Mouse (Mus musculus) liver, embryonic 16.5 days (tissue): ENCODE data around the gene Slc35b2. TPM values are rescaled to one million over a fixed set of nuclear protein-coding genes. Genes with fewer than 3 reads are reported as not detected.

ENCODE experiments used
- ATAC-seq: fragments of 200-750 bp; cut with Nextera tagmentation; 2 replicates; pipeline ENCODE4 v1.8.0; 2017; ENCODE audit warnings: low read depth, mild to moderate bottlenecking, moderate number of reproducible peaks, moderate library complexity
- H3K27ac ChIP-seq: fragments of 300-500 bp; sonication (generic); 2 replicates; pipeline ENCODE4 v1.5.1; 2014; ENCODE audit warnings: mild to moderate bottlenecking, low read length
- H3K27me3 ChIP-seq: fragments of 300-500 bp; sonication (generic); 2 replicates; pipeline ENCODE4 v1.6.1; 2014; ENCODE audit warnings: low read depth, low read length, mixed read lengths; ENCODE audit not compliant: control insufficient read depth, insufficient read depth
- H3K36me3 ChIP-seq: fragments of 300-500 bp; sonication (generic); 2 replicates; pipeline ENCODE4 v1.6.1; 2014; ENCODE audit warnings: mild to moderate bottlenecking; ENCODE audit not compliant: control insufficient read depth, insufficient read depth
- H3K4me1 ChIP-seq: fragments of 300-500 bp; sonication (generic); 2 replicates; pipeline ENCODE4 v1.6.1; 2014; ENCODE audit warnings: low read depth, low read length, mixed read lengths; ENCODE audit not compliant: control insufficient read depth
- H3K4me2 ChIP-seq: fragments of 300-500 bp; sonication (generic); 2 replicates; pipeline ENCODE4 v1.6.1; 2014; ENCODE audit warnings: low read depth, low read length, mixed read lengths
- H3K4me3 ChIP-seq: fragments of 300-500 bp; sonication (generic); 2 replicates; pipeline ENCODE4 v1.5.1; 2014; ENCODE audit warnings: low read depth, mild to moderate bottlenecking, low read length
- H3K9ac ChIP-seq: fragments of 300-500 bp; sonication (generic); 2 replicates; pipeline ENCODE4 v1.6.1; 2014; ENCODE audit warnings: low read depth, low read length
- H3K9me3 ChIP-seq: fragments of 300-500 bp; sonication (generic); replicated peaks from 2 replicates; pipeline ENCODE4 v1.6.1; 2016; ENCODE audit warnings: low read length; ENCODE audit not compliant: control insufficient read depth
- WGBS: fragments of 180-500 bp; shearing (Covaris S2); extraction: QIAGEN DNeasy Blood & Tissue Kit; methylation state at CpG from one replicate; pipeline ENCODE4 v1.1.7; 2014; ENCODE audit not compliant: insufficient replicate concordance; 5-methylcytosine and 5-hydroxymethylcytosine counted together
- polyA plus RNA-seq: library from polyadenylated mRNA; unstranded; fragments of >200 nt; fragmentation: Nextera tagmentation; extraction: Ambion mirVana; gene quantifications from 2 replicates; pipeline ENCODE4 v1.2.1, GENCODE M21; 2015

The Slc35b2 gene
- polyA plus RNA-seq, 1 experiment from 2014 or later = 46.5 TPM

- no peak for ATAC-seq
- Histone ChIP-seq H3K27me3 (peaks cover 6% of the 10 kb centered on the region), H3K27ac (no peak within 1 kb of the TSS), H3K9ac (no peak within 1 kb of the TSS), H3K4me2 (no peak within 1 kb of the TSS), H3K4me3 (no peak within 1 kb of the TSS), H3K36me3 (no peaks in the 10 kb centered on the region), H3K9me3 (no peaks in the 10 kb centered on the region), H3K4me1 (no peaks in the 10 kb centered on the region)
- WGBS = 2% methylated on average over 21 of the region's 21 CpGs
These were observed 40.4 kb upstream of the Slc35b2 start, which contains the start of gene Tcte1 for GRCm38 (mm10) chr17:45523263-45523662. Gene Tcte1, plus strand, starts transcription at chr17:45523434.

GRCm38 (mm10) chr17:45524961-45525360, 38.7 kb upstream of the Slc35b2 start:
- Histone ChIP-seq H3K4me2 (no peak overlapping the region), H3K27me3 (peaks cover 13% of the 10 kb centered on the region), H3K27ac (no peak overlapping the region), H3K4me3 (no peak overlapping the region), H3K9me3 (no peaks in the 10 kb centered on the region), H3K9ac (no peak overlapping the region), H3K36me3 (no peaks in the 10 kb centered on the region), H3K4me1 (no peaks in the 10 kb centered on the region)
- no peak for ATAC-seq
- WGBS = 42% methylated on average over 4 of the region's 4 CpGs

- no peaks in the 10 kb centered on the region for H3K4me1 ChIP-seq
- WGBS = 28% methylated on average over 5 of the region's 5 CpGs
- no peaks in the 10 kb centered on the region for H3K9me3 ChIP-seq
- no peak for ATAC-seq
- H3K9ac ChIP-seq = no peak overlapping the region
- H3K4me2 ChIP-seq = no peak overlapping the region
- no peaks in the 10 kb centered on the region for H3K36me3 ChIP-seq
- no peak overlapping the region for H3K27ac ChIP-seq
- no peak overlapping the region for H3K4me3 ChIP-seq
- peaks cover 22% of the 10 kb centered on the region for H3K27me3 ChIP-seq
These were observed 37.1 kb upstream of the Slc35b2 start for GRCm38 (mm10) chr17:45526571-45526970.

GRCm38 (mm10) chr17:45530346-45530782, 33.3 kb upstream of the Slc35b2 start:
- Histone ChIP-seq H3K4me2 (no peak overlapping the region), H3K36me3 (no peaks in the 10 kb centered on the region), H3K9ac (no peak overlapping the region), H3K27ac (no peak overlapping the region), H3K4me3 (no peak overlapping the region), H3K27me3 (peaks cover 36% of the 10 kb centered on the region), H3K4me1 (no peaks in the 10 kb centered on the region), H3K9me3 (no peaks in the 10 kb centered on the region)
- no peak for ATAC-seq
- WGBS = 34% methylated on average over 13 of the region's 13 CpGs

GRCm38 (mm10) chr17:45532896-45533295, 30.8 kb upstream of the Slc35b2 start:
- 38% methylated on average over 15 of the region's 15 CpGs for WGBS
- H3K4me2 ChIP-seq = no peak overlapping the region
- no peak overlapping the region for H3K9ac ChIP-seq
- H3K36me3 ChIP-seq = no peaks in the 10 kb centered on the region
- H3K4me3 ChIP-seq = no peak overlapping the region
- no peaks in the 10 kb centered on the region for H3K4me1 ChIP-seq
- H3K27me3 ChIP-seq = peaks cover 49% of the 10 kb centered on the region
- no peak for ATAC-seq
- H3K9me3 ChIP-seq = no peaks in the 10 kb centered on the region
- no peak overlapping the region for H3K27ac ChIP-seq

- Histone ChIP-seq H3K27ac (no peak overlapping the region), H3K4me2 (no peak overlapping the region), H3K9ac (no peak overlapping the region), H3K27me3 (peaks cover 45% of the 10 kb centered on the region), H3K4me1 (no peaks in the 10 kb centered on the region), H3K36me3 (no peaks in the 10 kb centered on the region), H3K9me3 (no peaks in the 10 kb centered on the region), H3K4me3 (no peak overlapping the region)
- 14% methylated on average over 5 of the region's 5 CpGs for WGBS
- no peak for ATAC-seq
These were observed 27.4 kb upstream of the Slc35b2 start for GRCm38 (mm10) chr17:45536264-45536663.

GRCm38 (mm10) chr17:45538394-45538793, 25.3 kb upstream of the Slc35b2 start:
- no peak overlapping the region for H3K27ac ChIP-seq
- H3K4me3 ChIP-seq = no peak overlapping the region
- H3K36me3 ChIP-seq = no peaks in the 10 kb centered on the region
- H3K4me2 ChIP-seq = no peak overlapping the region
- H3K4me1 ChIP-seq = no peaks in the 10 kb centered on the region
- no peak for ATAC-seq
- WGBS = 42% methylated on average over 4 of the region's 4 CpGs
- H3K9ac ChIP-seq = no peak overlapping the region
- H3K27me3 ChIP-seq = peaks cover 55% of the 10 kb centered on the region
- no peaks in the 10 kb centered on the region for H3K9me3 ChIP-seq

GRCm38 (mm10) chr17:45539664-45540063, 24.0 kb upstream of the Slc35b2 start:
- WGBS = 67% methylated on average over 21 of the region's 21 CpGs
- H3K4me3 ChIP-seq = no peak overlapping the region
- ATAC-seq = no peak

GRCm38 (mm10) chr17:45542129-45542528, 21.5 kb upstream of the Slc35b2 start:
- no peak overlapping the region for H3K4me2 ChIP-seq
- no peaks in the 10 kb centered on the region for H3K4me1 ChIP-seq
- H3K9me3 ChIP-seq = no peaks in the 10 kb centered on the region
- no peak overlapping the region for H3K4me3 ChIP-seq
- no peaks in the 10 kb centered on the region for H3K36me3 ChIP-seq
- peaks cover 65% of the 10 kb centered on the region for H3K27me3 ChIP-seq
- 18% methylated on average over 6 of the region's 6 CpGs for WGBS
- H3K9ac ChIP-seq = no peak overlapping the region
- ATAC-seq = no peak
- no peak overlapping the region for H3K27ac ChIP-seq

More at GRCm38 (mm10) chr17:45539664-45540063, 24.0 kb upstream of the Slc35b2 start:
- H3K27me3 ChIP-seq = peaks cover 59% of the 10 kb centered on the region
- no peak overlapping the region for H3K4me2 ChIP-seq
- H3K9me3 ChIP-seq = no peaks in the 10 kb centered on the region
- H3K4me1 ChIP-seq = no peaks in the 10 kb centered on the region
- H3K9ac ChIP-seq = no peak overlapping the region
- no peak overlapping the region for H3K27ac ChIP-seq
- no peaks in the 10 kb centered on the region for H3K36me3 ChIP-seq
